Mouse (Mus musculus) layer of hippocampus, postnatal 10 days (tissue): ENCODE data around the gene Sstr2. TPM values are rescaled to one million over a fixed set of nuclear protein-coding genes. Genes with fewer than 3 reads are reported as not detected.

Experiments
- DNase-seq, 2 experiments: peaks; one replicate each; pipeline ENCODE4 v3.0.0; 2021; ENCODE audit warnings: low spot score in 2 of 2
- total RNA-seq, 2 experiments: library from RNA; stranded (reverse); gene quantifications; 2 replicates each; pipeline ENCODE4 v1.2.3; 2021

Gene Sstr2
- total RNA-seq, 2 experiments from 2014 or later: 47.4 to 48.2 TPM

GRCm38 (mm10) chr11:113619420-113620080 is 408 bp downstream of the Sstr2 start:
- no peak for DNase-seq

DNA sequence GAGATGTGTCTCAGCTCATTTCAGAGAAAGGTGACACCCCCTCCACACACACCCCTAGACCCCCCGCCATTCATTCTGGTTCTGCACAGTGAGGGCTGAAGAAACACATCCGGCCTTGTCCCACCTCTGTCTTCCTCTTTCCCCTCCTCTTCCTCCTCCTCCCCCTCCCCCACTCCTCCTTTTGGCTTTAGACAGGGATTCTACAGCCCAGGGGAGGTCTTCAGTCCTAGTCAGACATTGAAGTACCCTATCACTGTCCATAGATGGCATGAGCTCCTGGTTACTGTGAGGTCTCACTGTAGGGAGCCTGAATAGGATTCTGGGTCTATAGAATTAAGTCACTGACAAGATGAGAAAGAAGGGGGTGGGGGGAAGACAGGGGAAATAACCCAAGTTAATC is 1.9 kb downstream of the Sstr2 start:
- no peak for DNase-seq

GRCm38 (mm10) chr11:113622028-113622427 is 2.9 kb downstream of the Sstr2 start:
- DNase-seq: no peak

DNA sequence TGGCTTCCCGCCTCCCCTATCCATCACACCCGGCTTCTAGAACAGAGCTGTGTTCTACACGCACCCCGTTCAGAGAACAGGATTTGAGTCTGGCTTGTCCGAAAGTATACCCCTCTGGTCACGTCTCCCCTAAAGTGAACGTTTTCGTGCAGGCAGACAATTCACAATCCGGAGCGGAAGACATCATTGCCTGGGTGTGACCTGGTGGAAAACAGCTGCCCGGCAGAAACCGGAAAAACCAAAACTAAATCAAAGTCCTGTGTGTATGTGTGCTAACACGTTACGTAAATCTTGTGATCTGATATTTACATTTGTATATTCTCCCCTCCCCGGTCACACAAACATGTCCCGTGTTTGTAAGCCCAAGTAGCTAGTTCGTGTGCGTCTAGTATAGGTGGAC is 6.3 kb downstream of the Sstr2 start:
- no peak for DNase-seq

- no peak for DNase-seq
Observed at GRCm38 (mm10) chr11:113627785-113628184, 8.6 kb downstream of the Sstr2 start.

- DNase-seq: no peak
Observed at GRCm38 (mm10) chr11:113630642-113631041, 11.5 kb downstream of the Sstr2 start.

DNA sequence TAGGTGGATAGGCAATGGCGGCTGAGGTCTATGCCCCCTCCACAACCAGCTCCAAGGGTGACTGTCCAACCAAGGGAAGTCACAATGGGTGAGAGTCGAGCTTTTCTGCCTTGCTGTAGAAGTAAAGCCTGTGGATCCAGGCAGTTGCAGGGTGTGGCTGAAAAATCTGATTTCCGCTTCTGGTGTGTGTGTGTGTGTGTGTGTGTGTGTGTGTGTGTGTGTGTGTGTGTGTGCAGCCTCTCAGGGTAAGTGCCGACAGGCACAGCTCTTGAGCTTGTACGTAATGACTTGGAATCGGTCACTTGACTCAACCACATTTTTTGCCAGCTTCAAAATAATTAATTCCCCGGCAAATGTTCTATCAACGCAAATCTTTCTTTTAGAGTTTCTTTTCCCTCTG is 12.2 kb downstream of the Sstr2 start:
- DNase-seq: no peak

GRCm38 (mm10) chr11:113631862-113632261 is 12.7 kb downstream of the Sstr2 start:
- DNase-seq: no peak

DNA sequence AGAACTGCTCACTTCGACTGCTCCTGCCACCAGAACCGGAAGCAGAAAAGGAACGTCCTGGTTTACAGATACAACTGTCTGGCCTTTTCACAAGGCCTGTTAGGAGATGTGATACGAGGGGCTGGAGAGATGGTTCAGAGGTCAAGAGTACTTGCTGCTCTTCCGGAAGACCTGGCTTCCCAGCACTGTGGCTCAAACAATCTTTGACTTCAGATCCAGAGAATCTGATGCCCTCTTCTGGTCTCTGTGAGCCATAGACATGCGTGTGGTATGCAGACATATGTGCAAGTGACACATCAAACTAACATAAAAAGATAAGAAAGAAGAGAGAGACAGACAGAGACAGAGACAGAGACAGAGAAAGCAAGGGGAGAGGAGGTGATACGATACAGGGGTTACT is 13.2 kb downstream of the Sstr2 start:
- no peak for DNase-seq

DNA sequence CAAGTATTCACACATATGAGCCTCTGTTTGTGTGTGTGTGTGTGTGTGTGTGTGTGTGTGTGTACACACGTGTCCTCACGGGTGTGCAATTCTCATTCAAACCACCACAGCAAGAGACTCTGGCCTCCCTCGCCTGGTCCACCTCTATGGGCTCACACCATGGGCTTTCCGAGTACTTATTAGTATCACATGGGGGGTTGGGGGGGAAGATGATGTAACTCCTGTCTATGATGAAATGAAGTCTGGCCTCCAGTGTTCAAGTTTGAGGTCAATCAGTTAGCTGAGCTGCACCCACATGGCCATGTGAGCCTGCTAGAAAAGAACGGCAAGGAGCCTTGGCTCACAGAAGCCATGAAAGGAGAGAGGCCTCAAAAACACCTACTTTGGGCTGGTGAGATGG is 14.3 kb downstream of the Sstr2 start:
- no peak for DNase-seq

DNA sequence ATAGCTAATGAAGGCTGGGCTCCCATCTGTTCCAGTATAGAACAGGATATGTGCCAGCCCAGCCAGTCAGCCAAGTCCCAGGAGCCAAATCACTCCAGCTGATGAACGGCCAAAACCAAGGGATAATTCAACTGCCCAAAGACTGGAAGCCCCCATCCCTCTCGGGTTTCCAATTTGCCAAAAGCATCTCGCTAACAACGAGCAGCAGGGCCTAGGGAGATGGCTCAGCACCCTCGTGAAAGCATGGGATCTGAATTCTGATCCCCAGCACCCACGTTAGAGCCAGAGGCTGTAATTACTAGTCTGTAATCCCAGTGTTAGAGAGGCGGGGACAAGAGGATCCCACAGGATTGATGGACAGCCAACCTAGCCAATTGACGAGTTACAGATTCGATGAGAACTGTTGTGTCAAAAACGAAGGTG is 15.6 kb downstream of the Sstr2 start:
- peak; percentile 58 to 62 for DNase-seq

- DNase-seq: no peak
Observed at GRCm38 (mm10) chr11:113638680-113639079, 19.5 kb downstream of the Sstr2 start.

DNA sequence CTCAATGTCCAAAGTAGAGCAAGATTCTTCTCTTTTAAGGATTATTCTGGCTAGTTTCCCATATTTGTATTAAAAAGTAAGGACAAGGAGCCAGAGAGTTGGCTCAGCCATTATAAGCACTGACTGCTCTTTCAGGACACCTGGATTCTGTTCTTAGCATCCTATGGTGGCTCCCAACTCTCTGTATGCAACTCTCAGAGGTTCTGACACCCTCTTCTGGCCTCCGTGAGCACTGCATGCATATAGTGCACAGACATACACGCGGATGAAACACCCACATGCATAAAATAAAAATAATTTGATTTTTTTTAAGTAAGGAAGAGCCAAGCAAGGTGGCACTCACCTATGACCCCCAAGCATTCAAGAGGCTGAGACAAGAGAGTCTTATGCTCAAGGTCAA is 26.0 kb downstream of the Sstr2 start:
- DNase-seq: no peak

DNA sequence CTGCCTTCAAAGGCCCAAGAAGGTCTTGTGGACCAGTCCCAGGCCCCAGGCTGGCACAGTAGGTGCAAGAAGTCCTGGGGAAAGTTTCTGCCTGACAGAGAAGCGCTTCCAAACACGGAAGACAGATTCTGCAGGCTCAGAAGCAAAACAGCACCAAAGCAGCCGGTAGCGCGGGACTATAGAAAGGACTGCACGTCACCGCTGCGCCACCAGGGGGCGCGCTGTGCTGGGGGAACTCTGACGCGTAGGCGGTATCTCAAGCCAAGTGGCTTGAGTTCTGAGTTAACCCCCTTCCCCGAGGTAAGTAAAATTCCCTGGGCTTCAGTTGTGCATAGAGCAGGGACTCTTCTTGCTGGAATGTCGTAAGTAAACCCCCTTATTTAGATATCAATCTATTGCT is 29.0 kb downstream of the Sstr2 start:
- DNase-seq: peak; percentile 89 to 91

DNA sequence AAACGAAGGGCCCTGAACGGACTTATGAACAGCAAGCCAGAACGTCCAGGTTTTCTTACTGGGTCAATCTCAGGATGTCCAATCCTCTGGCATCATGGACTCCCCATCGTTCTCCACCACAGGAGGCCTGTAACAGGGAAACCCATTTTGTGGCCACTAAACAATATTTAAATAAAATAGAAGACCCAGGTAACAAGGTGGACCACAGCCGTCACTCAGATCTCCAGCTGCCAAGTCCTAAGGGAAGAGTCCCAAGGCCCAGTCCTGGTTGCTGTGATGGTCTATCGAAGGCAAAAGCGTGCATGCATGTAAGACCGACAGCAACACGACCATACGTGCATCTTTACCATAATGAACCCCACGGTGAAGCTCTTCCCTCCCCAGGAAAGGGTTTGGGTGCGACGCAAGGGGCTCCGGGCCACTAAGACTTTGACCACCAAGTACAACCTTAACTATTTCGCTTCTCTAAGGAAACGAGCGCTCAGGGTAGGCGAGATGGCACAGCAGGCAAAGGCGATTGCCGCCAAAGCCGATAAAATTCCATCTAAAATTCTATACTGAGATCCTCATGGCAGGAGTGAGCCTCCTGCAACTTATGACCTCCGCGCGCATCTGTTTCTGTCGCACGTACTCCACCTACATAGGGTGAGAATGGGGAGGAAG is 29.7 kb downstream of the Sstr2 start, which contains the start of gene Cog1:
Cog1 (plus strand) TSS at position 480 of the 663 bp plus-strand sequence.
- DNase-seq: no peak

GRCm38 (mm10) chr11:113649353-113650210 is 30.4 kb downstream of the Sstr2 start, which contains the start of gene Slc39a11:
Gene Slc39a11 (minus strand): TSS chr11:113650079.
- DNase-seq: peak; percentile 63 to 74

DNA sequence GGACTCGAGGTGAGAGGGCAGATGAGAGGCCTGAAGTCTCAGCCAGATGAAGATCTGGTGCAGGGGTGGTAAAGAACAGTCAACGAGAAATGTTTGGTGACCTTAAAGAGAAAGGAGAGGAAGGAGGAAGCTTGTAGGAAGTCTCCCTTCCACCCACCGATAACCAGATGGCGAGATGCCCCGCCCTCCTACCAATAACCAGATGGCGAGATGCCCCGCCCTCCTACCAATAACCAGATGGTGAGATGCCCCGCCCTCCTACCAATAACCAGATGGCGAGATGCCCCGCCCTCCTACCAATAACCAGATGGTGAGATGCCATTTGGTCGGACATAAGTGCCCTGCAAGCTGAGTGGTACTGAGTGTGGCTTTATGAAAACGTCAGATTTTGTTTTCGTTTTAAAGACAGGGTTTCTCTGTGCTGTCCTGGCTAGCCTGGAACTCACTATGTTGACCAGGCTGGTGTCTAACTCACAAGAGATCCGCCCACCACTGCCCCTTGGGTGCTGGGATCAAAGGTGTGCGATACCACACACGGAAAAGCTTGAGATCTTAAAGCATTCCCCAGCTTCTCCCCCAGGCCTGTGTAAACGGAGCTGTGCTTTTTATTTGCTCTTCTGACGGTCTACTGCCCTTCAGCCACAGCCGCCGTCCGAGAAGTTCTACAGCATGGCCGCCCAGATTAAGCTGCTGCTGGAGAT is 32.2 kb downstream of the Sstr2 start:
- DNase-seq: peak in 1 of 2 experiments; percentile 32

DNA sequence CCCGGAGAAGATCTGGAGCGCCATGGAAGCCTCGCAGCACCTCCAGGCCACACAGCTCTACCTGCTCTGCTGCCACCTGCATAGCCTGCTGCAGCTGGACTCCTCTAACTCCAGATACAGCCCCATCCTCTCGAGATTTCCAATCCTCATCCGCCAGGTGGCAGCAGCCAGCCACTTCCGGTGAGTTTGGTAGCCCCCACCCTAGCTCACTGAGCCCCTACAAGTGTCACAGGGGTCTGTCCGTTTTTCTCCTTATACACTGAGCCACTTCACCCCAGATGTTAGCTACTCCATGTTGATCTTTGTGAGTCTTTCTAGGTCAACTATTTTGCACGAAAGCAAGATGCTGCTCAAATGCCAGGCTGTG is 32.7 kb downstream of the Sstr2 start:
- peak; percentile 69 to 74 for DNase-seq

- DNase-seq: no peak
Observed at GRCm38 (mm10) chr11:113652516-113652915, 33.4 kb downstream of the Sstr2 start.

- DNase-seq: no peak
Observed at GRCm38 (mm10) chr11:113654105-113654504, 35.0 kb downstream of the Sstr2 start.

DNA sequence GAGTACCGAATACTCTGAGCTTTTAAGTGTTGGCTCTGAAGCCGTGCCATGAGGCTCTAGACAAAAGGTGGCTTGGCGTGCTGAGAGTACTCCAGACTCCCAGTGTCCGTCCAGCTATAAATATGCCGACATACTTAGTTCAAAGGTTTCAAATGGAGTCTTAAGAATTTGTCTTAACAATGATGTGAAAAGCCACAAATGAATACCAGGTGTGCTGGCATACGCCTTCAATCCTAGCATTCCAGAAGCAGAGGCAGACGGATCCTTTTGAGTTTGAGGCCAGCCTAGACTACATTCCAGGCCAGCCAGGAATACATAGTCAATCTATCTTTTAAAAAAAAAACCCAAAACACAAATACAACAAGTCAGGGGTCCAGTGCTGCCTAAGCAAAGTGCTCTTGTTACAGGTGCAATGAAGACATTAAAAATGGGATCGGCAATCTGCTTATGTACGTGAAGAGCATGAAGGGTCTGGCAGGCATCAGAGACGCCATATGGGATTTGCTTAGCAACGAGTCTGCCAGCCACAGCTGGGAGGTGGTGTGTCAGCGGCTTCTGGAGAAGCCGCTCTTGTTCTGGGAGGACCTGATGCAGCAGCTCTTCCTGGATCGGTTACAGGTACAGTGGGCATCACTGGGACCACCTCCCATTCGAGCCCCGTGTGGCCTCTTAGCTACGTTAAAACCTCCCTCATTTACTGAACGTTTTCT is 35.6 kb downstream of the Sstr2 start:
- DNase-seq: peak in 1 of 2 experiments; percentile 27
